Mouse (Mus musculus) liver, adult (tissue): Measurements from ENCODE around the gene Rad51b.

Experiments
- GATA4 ChIP-seq: IDR thresholded peaks from 2 replicates; pipeline ENCODE4 v1.6.1; 2014; ENCODE audit warnings: mild to moderate bottlenecking, low read length; ENCODE audit not compliant: insufficient replicate concordance

The Rad51b gene

DNA sequence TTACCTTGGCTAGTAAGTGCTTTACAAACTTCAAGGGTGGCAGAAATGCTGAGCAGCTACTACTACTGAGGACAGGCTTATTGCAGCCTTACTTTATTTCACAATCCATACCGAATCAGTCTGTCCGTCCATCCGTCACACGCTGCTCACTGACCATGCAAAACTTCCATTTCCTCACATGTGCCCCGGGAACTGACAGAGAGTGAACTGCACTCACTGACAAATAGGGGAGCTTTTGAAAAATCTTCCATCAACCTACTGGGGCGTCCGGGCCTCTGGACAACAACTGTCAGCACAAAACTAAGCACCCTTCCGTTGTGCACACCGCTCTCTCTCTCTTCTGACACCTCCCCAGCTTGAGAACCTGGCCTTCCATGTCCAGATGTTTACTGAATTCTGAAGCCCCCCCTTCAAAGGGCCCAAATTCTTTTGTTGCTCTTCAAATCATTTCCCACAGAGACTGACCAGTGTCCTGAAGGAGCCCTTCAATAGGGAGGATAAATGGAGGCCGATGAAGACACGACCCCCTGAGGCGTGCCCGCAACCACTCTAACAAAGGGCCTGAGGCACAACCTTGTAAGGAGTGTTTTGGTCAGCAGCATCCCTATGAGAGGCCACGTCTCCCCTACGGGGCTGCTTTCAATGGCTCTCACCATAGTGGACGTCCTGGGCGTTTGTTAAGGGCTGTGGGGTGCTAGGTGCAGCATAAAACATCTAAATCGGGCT, 515.9 kb downstream of the Rad51b start:
- TF ChIP-seq GATA4: no peak

DNA sequence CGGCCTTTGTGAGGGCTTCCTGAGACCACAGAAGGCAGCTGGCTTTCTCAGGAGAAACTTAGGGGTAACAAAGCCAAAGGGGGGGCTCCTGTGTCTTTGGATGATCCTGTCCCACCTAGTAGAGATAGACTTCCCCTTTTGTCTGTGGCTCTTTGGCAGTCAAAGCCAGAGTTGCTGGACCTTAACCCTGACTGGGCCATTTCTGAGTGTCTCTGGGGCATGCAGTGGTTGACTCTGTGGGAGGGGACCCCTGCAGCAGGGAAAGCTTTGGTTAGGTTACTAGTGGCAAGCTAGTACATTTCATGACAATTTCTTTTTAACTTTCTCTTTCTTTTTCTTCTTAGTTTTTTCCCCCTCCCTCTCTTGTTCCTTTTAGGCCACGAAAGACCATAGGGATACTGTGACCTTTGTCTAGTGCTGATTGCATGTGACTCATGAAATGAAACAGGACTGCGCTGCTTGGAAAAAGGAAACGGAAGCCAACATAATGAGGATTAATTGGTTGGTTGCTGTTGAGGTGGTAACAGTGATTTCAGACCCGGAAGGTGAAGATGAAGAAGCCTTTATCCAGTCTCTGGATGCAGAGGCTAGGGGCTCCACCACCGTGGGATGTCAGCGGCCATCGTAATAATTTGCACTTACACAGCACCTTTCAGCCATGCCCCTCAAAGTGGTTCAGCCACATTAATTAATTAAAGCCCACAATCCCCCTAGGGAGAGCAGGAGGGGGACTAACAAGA, 516.7 kb downstream of the Rad51b start:
- TF ChIP-seq GATA4: no peak

DNA sequence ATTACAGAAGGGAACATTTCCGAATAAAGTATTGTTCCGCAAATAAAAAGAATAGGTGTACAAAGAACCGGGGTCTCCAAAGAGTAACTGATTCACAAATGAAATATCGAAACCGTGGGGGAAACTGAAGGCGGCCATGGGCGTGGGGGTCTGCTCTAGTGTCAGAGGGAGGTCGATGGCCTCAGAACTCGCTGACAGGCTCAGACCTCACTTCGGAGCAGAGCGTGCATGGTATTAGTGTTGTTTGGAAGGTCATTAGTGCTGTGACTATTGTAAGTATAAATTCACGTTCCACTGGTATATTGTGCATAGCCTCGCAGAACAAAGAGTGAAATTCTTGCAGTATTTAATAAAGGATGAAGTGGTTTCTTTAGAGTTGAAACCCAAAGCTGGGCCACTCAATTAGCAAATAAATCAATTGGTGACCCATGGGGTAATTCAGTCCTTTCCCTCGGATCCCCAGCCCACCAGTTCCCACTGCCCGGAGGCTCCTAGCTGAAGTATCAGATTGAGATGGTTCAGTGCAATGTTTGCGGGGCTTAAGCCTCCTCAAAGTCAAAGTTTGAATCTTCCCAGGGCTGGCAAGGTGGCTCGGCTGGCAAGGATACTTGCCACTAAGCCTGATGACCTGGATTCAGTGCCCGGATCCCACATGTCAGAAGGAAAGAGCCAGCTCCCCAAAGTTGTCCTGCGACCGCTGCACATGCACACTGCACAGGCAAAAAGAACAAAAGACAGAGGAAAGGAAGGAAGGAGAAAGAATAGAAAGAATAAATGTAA, 517.4 kb downstream of the Rad51b start:
- TF ChIP-seq GATA4: no peak

DNA sequence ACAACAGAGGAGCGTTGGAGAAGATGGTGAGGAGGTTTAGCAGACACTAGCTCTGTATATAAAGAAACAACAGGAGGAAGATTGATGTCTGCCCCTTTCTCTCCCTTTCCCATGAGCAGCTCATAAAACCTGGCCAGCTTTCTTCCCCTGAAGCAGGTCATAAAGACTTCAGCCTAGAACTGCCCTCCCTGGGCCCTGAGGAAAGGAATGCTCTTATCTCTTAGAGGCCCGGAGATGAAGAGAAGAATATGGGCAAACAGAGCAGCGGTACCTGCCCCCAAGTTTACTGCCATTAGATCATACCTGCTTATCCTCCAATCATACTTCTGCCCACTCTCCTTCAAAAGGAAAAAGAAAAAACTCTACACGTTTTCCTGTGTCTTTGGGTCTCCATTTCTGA, 519.2 kb downstream of the Rad51b start:
- TF ChIP-seq GATA4: no peak

DNA sequence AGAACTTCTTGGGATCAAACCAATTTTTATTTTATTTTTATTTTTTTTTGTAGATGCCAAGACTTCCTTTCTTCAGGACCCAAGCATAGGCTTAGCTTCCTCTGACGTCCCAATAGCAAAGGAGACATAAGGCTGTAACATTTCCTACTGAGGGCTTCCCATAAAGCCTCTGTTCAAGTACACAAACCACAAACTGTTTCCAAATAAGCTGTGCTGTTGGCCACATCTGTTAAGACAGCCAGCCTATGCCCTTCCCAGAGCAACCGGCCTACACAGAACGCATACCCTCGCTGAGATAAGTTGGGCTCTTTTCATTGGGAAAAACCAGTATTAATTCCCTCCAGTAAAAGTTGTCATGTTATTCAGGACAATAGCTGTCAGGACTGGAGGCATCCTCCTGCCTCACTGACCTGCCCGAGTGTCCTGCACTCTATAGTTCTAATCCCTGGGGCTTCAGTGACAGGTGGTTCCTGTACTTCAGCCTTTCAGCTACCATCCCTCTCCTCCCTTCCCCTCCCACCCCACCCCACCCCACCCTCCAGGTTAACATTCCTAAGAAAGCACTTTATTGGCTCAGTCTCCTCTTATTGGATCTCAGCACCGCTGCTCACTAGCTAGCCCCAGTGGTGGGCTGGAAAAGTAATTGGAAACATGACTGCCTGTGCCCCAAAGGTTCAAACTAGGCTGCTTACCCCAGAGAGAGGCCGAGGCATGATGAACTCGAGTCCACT, 523.3 kb downstream of the Rad51b start:
- TF ChIP-seq GATA4: no peak

DNA sequence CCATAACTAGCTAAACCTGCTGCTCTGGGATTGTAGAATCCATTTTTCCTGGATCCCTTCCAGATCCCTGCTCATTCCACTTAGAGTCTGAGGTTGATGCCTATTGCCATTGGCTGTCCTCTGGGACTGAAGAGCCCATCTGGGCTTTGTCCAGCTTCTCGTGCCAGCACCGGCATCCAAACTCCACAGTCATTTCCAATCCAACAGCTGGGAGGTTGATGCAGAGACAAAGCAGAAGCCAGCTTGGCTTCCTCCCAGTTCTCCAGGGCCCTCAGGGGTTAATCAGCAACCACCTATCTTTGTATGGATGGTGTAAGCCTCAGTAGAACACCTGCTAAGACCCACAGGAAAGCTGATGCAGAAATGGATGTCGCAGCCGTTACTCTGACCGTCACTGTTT, 524.8 kb downstream of the Rad51b start:
- no peak for TF ChIP-seq GATA4

DNA sequence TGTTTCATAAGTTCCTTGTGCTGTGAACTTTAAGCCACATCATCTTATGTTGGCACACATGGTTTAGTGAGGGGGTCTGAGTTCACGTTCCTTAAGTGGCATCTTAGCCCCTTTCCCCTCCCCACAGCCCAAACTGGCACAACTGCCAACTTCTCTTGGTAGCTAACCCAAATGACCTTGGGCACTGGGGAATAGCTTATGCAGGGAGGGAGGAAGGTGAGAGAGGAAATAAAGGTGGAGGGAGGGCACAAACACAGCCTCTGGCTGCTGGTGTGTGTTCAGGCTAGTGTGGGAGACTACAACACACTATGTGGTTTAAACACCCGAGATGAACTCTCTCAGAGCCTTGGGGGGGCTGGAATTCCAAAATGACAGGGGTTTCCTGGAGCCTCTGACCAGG, 525.3 kb downstream of the Rad51b start:
- TF ChIP-seq GATA4: no peak

DNA sequence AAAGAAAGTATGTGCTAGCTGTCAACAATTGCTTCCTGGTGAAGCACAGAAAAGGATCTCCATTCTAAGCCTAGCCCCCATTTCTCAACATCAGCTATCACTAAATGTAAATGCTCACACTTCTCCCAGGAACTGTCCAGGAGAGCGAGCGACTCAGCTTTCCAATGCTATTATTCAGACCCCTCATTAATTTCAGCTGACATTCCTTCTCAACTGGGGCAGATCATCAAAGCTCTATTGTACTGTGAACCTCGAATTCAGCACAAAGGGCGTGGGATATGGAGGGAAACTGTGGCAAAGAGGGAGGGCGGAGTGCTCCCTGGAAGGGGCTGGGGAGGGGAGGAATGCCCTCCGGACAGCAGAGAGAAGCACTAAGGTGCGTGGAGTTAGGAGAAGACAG, 528.8 kb downstream of the Rad51b start:
- TF ChIP-seq GATA4: no peak

DNA sequence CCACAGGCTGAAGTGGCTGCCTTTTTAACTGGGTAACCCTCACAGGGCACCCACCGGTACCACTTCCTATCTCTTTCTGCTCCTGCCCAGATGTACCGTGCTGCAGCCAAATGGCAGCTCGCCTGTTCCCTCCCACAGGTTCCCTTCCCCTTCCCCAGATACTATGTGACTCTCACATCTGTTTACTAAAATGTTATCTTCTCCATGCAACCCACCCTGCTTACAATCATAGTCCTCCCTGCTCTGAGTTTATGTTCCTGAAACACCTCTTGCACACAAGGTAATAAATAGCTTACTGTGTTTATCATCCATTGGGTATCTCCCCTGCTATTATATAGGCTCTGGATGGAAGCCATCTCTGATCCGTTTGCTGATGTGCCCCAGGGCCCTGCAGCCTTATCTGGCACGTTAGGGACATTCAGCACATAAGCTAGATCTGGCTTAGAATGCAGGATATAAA, 530.2 kb downstream of the Rad51b start:
- TF ChIP-seq GATA4: no peak

DNA sequence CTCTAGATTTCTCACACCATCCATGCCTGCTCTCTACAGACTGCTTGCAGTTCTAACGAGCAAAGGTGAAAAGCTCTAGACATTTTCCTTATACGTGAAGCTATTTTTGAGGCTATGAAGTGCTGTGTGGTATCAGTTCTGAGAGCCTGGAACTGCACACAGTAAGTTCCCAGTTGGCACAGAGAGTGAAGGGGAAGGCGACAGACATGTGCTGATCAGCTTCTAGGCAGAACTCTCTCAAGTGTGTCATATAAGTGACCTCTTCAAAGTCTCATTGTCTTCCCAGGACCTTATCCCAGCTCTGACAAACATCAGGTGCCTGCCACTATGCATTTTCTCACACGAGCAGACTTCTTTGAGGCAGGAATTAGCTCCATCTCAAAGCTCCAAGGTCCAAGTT, 530.7 kb downstream of the Rad51b start:
- no peak for TF ChIP-seq GATA4

DNA sequence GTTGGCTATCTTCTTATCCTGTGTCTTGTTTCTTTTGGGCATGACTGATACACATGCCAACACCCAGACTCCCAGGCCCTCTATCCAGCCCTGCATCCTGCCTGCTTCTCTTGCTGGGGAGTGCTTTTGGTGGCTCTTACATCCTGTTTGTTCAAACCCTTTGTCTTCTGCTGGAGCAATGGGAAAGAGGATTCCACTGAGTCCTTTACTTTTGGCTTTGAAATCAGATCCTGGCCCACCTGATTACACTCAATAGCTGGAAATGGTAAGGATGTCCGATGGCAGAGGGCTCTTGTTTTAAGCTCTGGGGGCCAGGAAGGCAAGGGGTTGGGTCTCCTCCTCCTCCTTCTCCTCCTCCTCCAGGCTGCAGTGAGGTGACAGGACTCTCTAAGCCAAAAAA, 533.6 kb downstream of the Rad51b start:
- TF ChIP-seq GATA4: peak; percentile 92

DNA sequence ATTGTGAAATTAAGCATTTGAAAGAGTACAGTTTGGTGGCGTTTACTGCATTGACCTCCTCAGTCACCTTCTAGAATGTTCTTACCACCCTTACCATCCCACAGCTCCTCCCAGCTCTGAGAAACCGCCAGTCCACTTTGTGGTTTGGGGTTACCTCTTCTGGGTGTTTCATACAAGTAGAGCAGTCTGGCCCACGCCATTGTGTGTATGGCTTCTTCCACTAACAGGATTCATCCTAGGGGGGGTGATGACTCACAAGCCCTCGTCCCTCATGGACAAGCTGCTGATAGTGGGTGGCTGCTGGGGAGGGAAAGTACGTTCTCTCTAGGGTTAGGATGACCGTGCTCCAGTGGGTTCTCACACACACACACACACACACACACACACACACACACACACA, 535.5 kb downstream of the Rad51b start:
- no peak for TF ChIP-seq GATA4

DNA sequence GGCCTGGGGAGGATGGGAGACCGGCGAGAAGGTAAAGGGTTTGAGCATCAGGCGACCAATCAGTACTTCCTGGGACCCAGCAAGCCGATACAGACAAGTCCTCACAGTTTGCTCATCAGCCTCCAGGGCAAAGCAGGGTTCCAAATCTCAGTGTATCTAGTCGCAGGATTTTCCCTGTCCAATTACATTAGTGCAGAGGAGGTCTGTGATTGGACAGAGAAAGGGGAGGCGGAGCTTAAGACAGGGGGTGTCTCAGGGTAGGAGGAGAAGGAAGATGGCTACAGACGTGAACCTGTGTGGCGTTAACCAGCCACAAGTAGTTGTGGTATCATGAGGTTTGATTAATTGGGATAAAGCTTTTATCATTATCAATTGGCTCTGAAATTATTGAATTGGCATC, 538.4 kb downstream of the Rad51b start:
- TF ChIP-seq GATA4: no peak

DNA sequence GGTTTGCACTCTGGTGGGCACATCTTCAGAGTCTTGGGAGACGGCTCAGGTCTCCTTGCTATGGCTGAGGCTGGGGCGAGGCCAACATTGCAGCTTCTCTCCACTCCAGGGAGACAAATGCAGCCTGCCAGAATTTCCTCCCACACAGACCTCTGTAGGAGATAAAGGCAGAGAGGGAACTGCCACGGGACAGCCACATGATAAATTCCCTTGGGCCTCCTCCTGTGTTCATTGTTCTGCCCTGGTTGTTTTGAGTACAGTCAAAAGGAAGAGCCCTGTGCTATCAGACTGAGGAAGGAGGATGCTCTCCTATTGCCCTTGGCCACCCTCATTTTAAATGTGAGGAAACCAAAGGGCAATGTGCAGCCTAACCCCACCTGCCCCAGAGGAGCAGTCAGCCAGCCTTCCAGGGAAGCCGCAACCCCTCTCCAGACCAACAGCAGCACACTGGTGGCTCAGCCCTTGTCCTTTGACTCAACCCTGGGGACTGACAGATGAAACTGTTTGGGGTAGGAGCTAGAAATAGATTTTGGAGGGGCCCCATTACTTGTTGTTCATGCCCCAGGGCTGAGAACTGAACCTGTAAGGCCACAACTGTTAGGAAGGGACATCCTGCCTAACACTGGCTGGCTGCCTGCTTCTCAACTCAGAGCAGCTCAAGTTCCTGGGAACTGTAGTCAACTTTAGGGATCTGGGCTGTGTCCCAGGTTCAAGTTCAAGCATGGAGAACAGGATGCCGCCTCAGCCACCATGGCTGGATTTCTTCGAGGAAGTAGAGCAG, 541.3 kb downstream of the Rad51b start:
- TF ChIP-seq GATA4: peak; percentile 98

DNA sequence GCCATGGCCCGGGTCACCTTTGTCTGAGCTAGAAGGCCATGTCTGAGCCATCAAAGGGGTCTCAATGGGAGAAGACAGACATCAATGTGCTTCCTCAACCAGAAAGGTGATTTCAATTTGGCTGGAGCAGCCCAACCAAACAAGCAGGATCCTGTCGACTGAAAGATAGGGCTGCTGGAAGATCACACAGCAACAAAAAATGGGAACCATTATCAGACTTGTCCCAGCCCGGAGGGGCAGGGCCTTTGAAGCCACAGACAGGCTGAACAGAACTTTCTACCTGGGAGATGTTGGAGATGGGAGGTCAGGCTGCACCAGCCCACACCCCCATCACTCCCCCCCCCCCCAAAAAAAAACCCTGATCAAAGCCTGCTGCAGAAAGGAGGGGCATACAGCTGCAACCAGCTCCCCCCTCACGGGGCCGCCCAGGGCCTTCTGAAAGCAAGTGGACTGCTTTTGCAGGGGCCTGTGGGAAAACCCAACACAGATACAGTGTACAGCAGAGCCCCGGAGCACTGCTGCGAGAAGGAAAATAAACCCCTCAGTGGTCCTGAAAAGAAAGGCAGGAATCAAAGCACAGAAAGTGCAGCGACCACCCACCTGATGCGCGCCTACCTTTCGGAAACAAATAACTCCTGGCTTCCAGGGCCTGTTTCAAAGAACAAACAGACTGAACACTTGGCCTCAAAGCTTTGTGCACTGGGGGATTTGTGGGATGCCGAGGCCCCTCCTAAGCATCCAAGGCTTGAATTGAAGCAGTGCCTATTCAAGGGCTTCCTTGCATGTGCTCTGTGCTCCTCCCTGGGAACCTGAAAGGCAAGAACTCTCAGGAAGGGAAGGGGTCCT, 542.2 kb downstream of the Rad51b start:
- no peak for TF ChIP-seq GATA4
